Mouse (Mus musculus): ENCODE data around the gene Zbtb20. TPM values are rescaled to one million over a fixed set of nuclear protein-coding genes. Genes with fewer than 3 reads are reported as not detected.

Zbtb20 gene
- total and polyA plus RNA-seq, 3 experiments = 1.8 to 18.1 (median 6.6) TPM

- Histone ChIP-seq H3K9me3 (replicated peaks) (no peaks in the 10 kb centered on the region), H3K4me3 (ENCODE audit: low read depth, low read length) (no peak overlapping the region)
These were observed 458.9 kb downstream of the Zbtb20 start for GRCm38 (mm10) chr16:43334411-43335150.

GRCm38 (mm10) chr16:43335151-43335823, 459.6 kb downstream of the Zbtb20 start:
- Histone ChIP-seq H3K9me3 (replicated peaks) (no peaks in the 10 kb centered on the region), H3K4me1 (ENCODE audit: insufficient read depth, low read depth, low read length) (no peaks in the 10 kb centered on the region), H3K36me3 (replicated peaks) (no peaks in the 10 kb centered on the region), H3K4me3 (ENCODE audit: low read depth, low read length) (no peak overlapping the region), H3K27me3 (ENCODE audit: insufficient read depth, low read length) (no peaks in the 10 kb centered on the region)
- no peak for TF ChIP-seq GATA1 (IDR thresholded peaks at IDR 0.05; ENCODE audit: borderline replicate concordance, low read length)
- ATAC-seq (ENCODE audit: extremely low read depth, insufficient number of reproducible peaks, low FRiP score, poor library complexity, severe bottlenecking) = no peak
- no peak for DNase-seq (ENCODE audit: low spot score)

More at GRCm38 (mm10) chr16:43334411-43335150, 458.9 kb downstream of the Zbtb20 start:
- no peak for ATAC-seq (ENCODE audit: extremely low read depth, insufficient number of reproducible peaks, low FRiP score, poor library complexity, severe bottlenecking)
- no peak for DNase-seq (ENCODE audit: low spot score)
- no peaks in the 10 kb centered on the region for H3K27me3 ChIP-seq (ENCODE audit: insufficient read depth, low read length)
- no peaks in the 10 kb centered on the region for H3K4me1 ChIP-seq (ENCODE audit: insufficient read depth, low read depth, low read length)
- TF ChIP-seq TAL1 (conservative IDR thresholded peaks at IDR 0.05; ENCODE audit: low read depth, low read length) (no peak), POLR2AphosphoS5 (IDR thresholded peaks at IDR 0.05; ENCODE audit: insufficient replicate concordance, low read depth, low read length) (no peak), CTCF (IDR thresholded peaks at IDR 0.05; ENCODE audit: low read depth, low read length) (no peak), GATA2 (IDR thresholded peaks at IDR 0.05; ENCODE audit: borderline replicate concordance, low read depth, low read length) (no peak), GATA1 (IDR thresholded peaks at IDR 0.05; ENCODE audit: borderline replicate concordance, low read length) (no peak)
- no peaks in the 10 kb centered on the region for H3K36me3 ChIP-seq (replicated peaks)

- H3K9me3 ChIP-seq (replicated peaks) = no peaks in the 10 kb centered on the region
- DNase-seq (ENCODE audit: low spot score) (no peak), ATAC-seq (ENCODE audit: extremely low read depth, insufficient number of reproducible peaks, low FRiP score, poor library complexity, severe bottlenecking) (no peak)
- no peak overlapping the region for H3K4me3 ChIP-seq (ENCODE audit: low read depth, low read length)
- TF ChIP-seq GATA2 (IDR thresholded peaks at IDR 0.05; ENCODE audit: borderline replicate concordance, low read depth, low read length) (no peak), TAL1 (conservative IDR thresholded peaks at IDR 0.05; ENCODE audit: low read depth, low read length) (no peak), CTCF (IDR thresholded peaks at IDR 0.05; ENCODE audit: low read depth, low read length) (no peak)
- H3K36me3 ChIP-seq (replicated peaks) = no peaks in the 10 kb centered on the region
- H3K4me1 ChIP-seq (ENCODE audit: insufficient read depth, low read depth, low read length) = no peaks in the 10 kb centered on the region
- no peaks in the 10 kb centered on the region for H3K27me3 ChIP-seq (ENCODE audit: insufficient read depth, low read length)
These were observed 460.1 kb downstream of the Zbtb20 start for GRCm38 (mm10) chr16:43335824-43336215.

GRCm38 (mm10) chr16:43340712-43341111, 465.0 kb downstream of the Zbtb20 start:
- Histone ChIP-seq H3K9me3 (replicated peaks) (no peaks in the 10 kb centered on the region), H3K36me3 (replicated peaks) (no peaks in the 10 kb centered on the region), H3K27me3 (ENCODE audit: insufficient read depth, low read length) (no peaks in the 10 kb centered on the region), H3K4me3 (ENCODE audit: low read depth, low read length) (no peak overlapping the region), H3K4me1 (ENCODE audit: insufficient read depth, low read depth, low read length) (no peaks in the 10 kb centered on the region)
- ATAC-seq (ENCODE audit: extremely low read depth, insufficient number of reproducible peaks, low FRiP score, poor library complexity, severe bottlenecking) (no peak), DNase-seq (ENCODE audit: low spot score) (no peak)
- TF ChIP-seq GATA1 (IDR thresholded peaks at IDR 0.05; ENCODE audit: borderline replicate concordance, low read length) = no peak
- no peak for TF ChIP-seq CTCF (IDR thresholded peaks at IDR 0.05; ENCODE audit: low read depth, low read length)
- no peak for TF ChIP-seq GATA2 (IDR thresholded peaks at IDR 0.05; ENCODE audit: borderline replicate concordance, low read depth, low read length)
- TF ChIP-seq POLR2AphosphoS5 (IDR thresholded peaks at IDR 0.05; ENCODE audit: insufficient replicate concordance, low read depth, low read length) = no peak
- TF ChIP-seq TAL1 (conservative IDR thresholded peaks at IDR 0.05; ENCODE audit: low read depth, low read length) = no peak

- DNase-seq (ENCODE audit: low spot score) (no peak), ATAC-seq (ENCODE audit: extremely low read depth, insufficient number of reproducible peaks, low FRiP score, poor library complexity, severe bottlenecking) (no peak)
- no peaks in the 10 kb centered on the region for H3K27me3 ChIP-seq (ENCODE audit: insufficient read depth, low read length)
- H3K4me3 ChIP-seq (ENCODE audit: low read depth, low read length) = no peak overlapping the region
- no peaks in the 10 kb centered on the region for H3K4me1 ChIP-seq (ENCODE audit: insufficient read depth, low read depth, low read length)
- TF ChIP-seq TAL1 (conservative IDR thresholded peaks at IDR 0.05; ENCODE audit: low read depth, low read length) (no peak), GATA2 (IDR thresholded peaks at IDR 0.05; ENCODE audit: borderline replicate concordance, low read depth, low read length) (no peak), GATA1 (IDR thresholded peaks at IDR 0.05; ENCODE audit: borderline replicate concordance, low read length) (no peak), POLR2AphosphoS5 (IDR thresholded peaks at IDR 0.05; ENCODE audit: insufficient replicate concordance, low read depth, low read length) (no peak), CTCF (IDR thresholded peaks at IDR 0.05; ENCODE audit: low read depth, low read length) (no peak)
- H3K9me3 ChIP-seq (replicated peaks) = no peaks in the 10 kb centered on the region
- no peaks in the 10 kb centered on the region for H3K36me3 ChIP-seq (replicated peaks)
These were observed 466.3 kb downstream of the Zbtb20 start for GRCm38 (mm10) chr16:43341916-43342455.

- Histone ChIP-seq H3K4me3 (ENCODE audit: low read depth, low read length) (no peak overlapping the region), H3K27me3 (ENCODE audit: insufficient read depth, low read length) (no peaks in the 10 kb centered on the region), H3K4me1 (ENCODE audit: insufficient read depth, low read depth, low read length) (no peaks in the 10 kb centered on the region), H3K36me3 (replicated peaks) (no peaks in the 10 kb centered on the region), H3K9me3 (replicated peaks) (no peaks in the 10 kb centered on the region)
- DNase-seq (ENCODE audit: low spot score) (no peak), ATAC-seq (ENCODE audit: extremely low read depth, insufficient number of reproducible peaks, low FRiP score, poor library complexity, severe bottlenecking) (no peak)
- TF ChIP-seq CTCF (IDR thresholded peaks at IDR 0.05; ENCODE audit: low read depth, low read length) (no peak), POLR2AphosphoS5 (IDR thresholded peaks at IDR 0.05; ENCODE audit: insufficient replicate concordance, low read depth, low read length) (no peak), GATA2 (IDR thresholded peaks at IDR 0.05; ENCODE audit: borderline replicate concordance, low read depth, low read length) (no peak), GATA1 (IDR thresholded peaks at IDR 0.05; ENCODE audit: borderline replicate concordance, low read length) (no peak), TAL1 (conservative IDR thresholded peaks at IDR 0.05; ENCODE audit: low read depth, low read length) (no peak)
These were observed 470.4 kb downstream of the Zbtb20 start for GRCm38 (mm10) chr16:43346094-43346493.

All from G1E (cell line).